Mouse (Mus musculus): Measurements from ENCODE around the gene 1700021F05Rik. TPM values are rescaled to one million over a fixed set of nuclear protein-coding genes. Genes with fewer than 3 reads are reported as not detected.
"Not testable (repeated sequence)": the region's sequence is repeated elsewhere in the genome, so short reads cannot be mapped to it uniquely, and the experiment has no call there.

1700021F05Rik gene
- polyA plus RNA-seq, 1 experiment = 30.9 TPM

DNA sequence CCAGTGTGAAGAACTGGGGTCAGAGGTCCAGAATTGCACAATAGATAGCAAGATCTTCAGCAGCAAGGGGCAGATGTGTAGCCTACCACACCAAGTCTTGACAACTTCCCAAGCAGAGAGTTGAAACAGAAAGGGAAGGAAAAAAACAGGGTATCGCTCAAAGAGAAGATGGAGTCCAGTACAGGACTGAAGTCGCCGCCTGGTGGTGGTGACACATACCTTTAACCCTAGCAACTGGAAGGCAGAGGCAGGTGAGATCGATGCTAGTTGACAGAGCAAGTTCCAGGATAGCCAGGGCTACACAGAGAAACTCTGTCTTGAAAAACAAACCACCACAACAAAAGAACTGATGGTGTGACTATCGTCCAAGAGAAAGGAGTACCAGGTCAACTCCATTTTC, 8.6 kb upstream of the 1700021F05Rik start:
- TF ChIP-seq POLR2A (IDR thresholded peaks at IDR 0.05; ENCODE audit: extremely low read depth, insufficient read depth, low read length) (no peak), CTCF (IDR thresholded peaks at IDR 0.05; ENCODE audit: extremely low read depth, insufficient read depth, low read length) (no peak)
- H3K4me1 ChIP-seq (ENCODE audit: control insufficient read depth, insufficient read depth, low read length) = no peaks in the 10 kb centered on the region
- no peak overlapping the region for H3K27ac ChIP-seq (ENCODE audit: insufficient read depth, low read length)
- H3K4me3 ChIP-seq (ENCODE audit: insufficient read depth, low read length) = no peak overlapping the region

DNA sequence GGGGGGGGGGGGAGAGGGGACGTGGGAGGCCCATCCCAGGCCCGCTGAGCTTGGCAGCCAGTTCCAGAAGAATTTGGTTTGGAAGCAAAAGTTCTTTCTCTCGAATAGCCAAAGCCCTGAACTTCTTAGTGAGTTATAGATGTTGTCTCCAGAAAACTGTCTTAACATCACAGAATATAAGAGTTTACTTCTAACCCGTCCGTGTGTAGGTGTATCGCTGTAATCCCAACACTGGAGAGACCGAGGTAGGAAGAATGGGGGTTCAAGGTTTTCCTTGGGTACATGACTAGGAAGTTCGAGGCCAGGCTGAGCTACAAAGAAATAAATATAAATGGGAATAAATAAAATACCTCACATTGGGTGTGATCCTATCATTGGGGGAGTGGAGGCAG, 355 bp upstream of the 1700021F05Rik start:
- Histone ChIP-seq H3K4me1 (ENCODE audit: control insufficient read depth, insufficient read depth, low read length) (peaks cover 4% of the 10 kb centered on the region), H3K27ac (ENCODE audit: insufficient read depth, low read length) (no peak overlapping the region), H3K4me3 (ENCODE audit: insufficient read depth, low read length) (peak overlapping the region; percentile 93; the same call in 1 of the 2 replicates)
- TF ChIP-seq CTCF (IDR thresholded peaks at IDR 0.05; ENCODE audit: extremely low read depth, insufficient read depth, low read length) (no peak), POLR2A (IDR thresholded peaks at IDR 0.05; ENCODE audit: extremely low read depth, insufficient read depth, low read length) (no peak)

DNA sequence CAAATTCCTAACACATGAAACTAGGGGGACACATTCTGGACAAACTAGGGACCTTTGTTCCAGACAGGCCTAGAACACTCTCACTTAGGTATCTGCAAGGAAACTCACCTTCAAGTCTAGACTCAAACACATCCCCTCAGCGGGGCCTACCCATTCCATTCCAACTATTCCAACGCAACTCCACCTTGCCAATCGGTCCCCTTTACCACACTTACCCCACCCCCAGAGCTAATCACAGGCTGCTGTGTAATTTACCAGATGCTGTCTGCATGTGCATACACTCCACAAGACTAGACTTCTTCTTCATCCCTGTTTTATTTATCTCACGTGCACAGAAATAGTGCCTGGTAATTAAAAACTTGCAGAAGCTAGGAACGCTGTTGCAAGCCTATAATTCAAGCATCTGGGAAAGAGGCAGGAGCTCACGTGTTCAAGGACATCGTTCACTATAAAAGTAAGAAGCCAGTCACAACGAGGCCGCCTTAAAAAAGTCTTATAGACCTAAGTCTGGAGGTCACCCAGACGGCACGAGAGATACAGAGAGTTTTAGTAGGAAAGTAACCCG, 966 bp downstream of the 1700021F05Rik start:
- TF ChIP-seq POLR2A (IDR thresholded peaks at IDR 0.05; ENCODE audit: extremely low read depth, insufficient read depth, low read length) (no peak), CTCF (IDR thresholded peaks at IDR 0.05; ENCODE audit: extremely low read depth, insufficient read depth, low read length) (no peak)
- Histone ChIP-seq H3K4me1 (ENCODE audit: control insufficient read depth, insufficient read depth, low read length) (peaks cover 4% of the 10 kb centered on the region), H3K4me3 (ENCODE audit: insufficient read depth, low read length) (peak overlapping the region; percentile 93), H3K27ac (ENCODE audit: insufficient read depth, low read length) (no peak overlapping the region)

DNA sequence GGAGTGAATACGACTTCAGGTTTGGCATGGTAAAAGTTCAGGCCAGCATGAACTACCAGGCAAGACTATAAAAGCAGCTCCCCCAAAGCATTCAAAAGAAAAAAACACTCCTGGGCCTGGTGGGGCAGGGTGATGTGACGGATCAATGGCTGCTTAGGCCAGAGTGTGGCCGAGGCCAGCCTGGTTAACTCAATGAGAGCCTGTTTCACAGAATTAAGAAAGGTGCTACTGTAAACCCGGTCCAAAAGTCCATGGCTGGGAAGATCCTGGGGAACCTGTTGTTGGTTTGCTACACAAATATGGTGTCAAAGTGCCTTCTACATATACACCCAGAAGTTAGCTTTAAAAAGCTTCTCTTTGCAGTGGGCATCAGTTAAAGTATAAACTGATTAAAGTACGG, 2.0 kb downstream of the 1700021F05Rik start:
- TF ChIP-seq CTCF (IDR thresholded peaks at IDR 0.05; ENCODE audit: extremely low read depth, insufficient read depth, low read length) (no peak), POLR2A (IDR thresholded peaks at IDR 0.05; ENCODE audit: extremely low read depth, insufficient read depth, low read length) (no peak)
- no peak overlapping the region for H3K27ac ChIP-seq (ENCODE audit: insufficient read depth, low read length)
- H3K4me3 ChIP-seq (ENCODE audit: insufficient read depth, low read length) = no peak overlapping the region; the same call in 1 of the 2 replicates
- peaks cover 4% of the 10 kb centered on the region for H3K4me1 ChIP-seq (ENCODE audit: control insufficient read depth, insufficient read depth, low read length)

DNA sequence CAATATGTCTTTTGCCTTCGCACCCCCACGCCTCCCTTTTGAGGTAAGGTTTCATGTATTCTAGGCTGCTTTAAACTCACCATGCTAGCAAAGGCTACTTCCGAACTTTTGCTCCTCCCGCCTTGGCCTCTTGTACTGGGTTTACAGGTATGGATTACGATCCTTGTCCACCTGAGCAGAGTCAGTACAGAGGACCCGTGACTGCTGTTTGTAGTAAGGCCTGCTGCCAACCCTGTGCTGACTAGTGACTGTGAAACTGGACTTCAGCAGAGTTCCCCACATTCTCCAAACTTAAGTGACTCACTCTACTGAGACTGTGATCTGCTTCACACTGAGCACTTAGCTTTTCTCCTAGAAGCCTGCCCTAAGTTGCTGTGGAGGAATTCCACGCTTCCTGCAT, 3.1 kb downstream of the 1700021F05Rik start:
- H3K27ac ChIP-seq (ENCODE audit: insufficient read depth, low read length) = no peak overlapping the region
- H3K4me3 ChIP-seq (ENCODE audit: insufficient read depth, low read length) = no peak overlapping the region
- peaks cover 4% of the 10 kb centered on the region for H3K4me1 ChIP-seq (ENCODE audit: control insufficient read depth, insufficient read depth, low read length)
- no peak for TF ChIP-seq POLR2A (IDR thresholded peaks at IDR 0.05; ENCODE audit: extremely low read depth, insufficient read depth, low read length)
- no peak for TF ChIP-seq CTCF (IDR thresholded peaks at IDR 0.05; ENCODE audit: extremely low read depth, insufficient read depth, low read length)

DNA sequence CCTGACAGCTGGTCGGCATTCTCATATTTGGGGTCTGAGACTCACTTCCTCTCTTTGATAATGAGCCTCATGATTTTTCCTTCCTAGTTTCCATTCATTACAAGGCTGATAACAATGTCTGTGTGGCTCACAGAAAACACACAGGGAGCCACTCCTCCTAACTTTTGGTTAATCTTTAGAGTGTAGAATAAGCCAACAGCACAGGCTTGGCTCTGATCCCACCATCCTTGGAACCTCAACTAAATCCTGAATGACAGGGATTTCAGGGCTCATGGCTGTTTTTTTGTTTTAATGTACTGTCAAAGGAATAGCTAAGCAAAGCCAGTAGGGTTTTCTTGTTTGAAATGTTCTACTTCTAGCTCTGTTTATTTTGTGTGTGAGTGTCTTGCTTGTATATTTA, 6.4 kb downstream of the 1700021F05Rik start:
- Histone ChIP-seq H3K27ac (ENCODE audit: insufficient read depth, low read length) (no peak overlapping the region), H3K4me3 (ENCODE audit: insufficient read depth, low read length) (no peak overlapping the region), H3K4me1 (ENCODE audit: control insufficient read depth, insufficient read depth, low read length) (peaks cover 2% of the 10 kb centered on the region)
- TF ChIP-seq CTCF (IDR thresholded peaks at IDR 0.05; ENCODE audit: extremely low read depth, insufficient read depth, low read length) (no peak), POLR2A (IDR thresholded peaks at IDR 0.05; ENCODE audit: extremely low read depth, insufficient read depth, low read length) (no peak)

DNA sequence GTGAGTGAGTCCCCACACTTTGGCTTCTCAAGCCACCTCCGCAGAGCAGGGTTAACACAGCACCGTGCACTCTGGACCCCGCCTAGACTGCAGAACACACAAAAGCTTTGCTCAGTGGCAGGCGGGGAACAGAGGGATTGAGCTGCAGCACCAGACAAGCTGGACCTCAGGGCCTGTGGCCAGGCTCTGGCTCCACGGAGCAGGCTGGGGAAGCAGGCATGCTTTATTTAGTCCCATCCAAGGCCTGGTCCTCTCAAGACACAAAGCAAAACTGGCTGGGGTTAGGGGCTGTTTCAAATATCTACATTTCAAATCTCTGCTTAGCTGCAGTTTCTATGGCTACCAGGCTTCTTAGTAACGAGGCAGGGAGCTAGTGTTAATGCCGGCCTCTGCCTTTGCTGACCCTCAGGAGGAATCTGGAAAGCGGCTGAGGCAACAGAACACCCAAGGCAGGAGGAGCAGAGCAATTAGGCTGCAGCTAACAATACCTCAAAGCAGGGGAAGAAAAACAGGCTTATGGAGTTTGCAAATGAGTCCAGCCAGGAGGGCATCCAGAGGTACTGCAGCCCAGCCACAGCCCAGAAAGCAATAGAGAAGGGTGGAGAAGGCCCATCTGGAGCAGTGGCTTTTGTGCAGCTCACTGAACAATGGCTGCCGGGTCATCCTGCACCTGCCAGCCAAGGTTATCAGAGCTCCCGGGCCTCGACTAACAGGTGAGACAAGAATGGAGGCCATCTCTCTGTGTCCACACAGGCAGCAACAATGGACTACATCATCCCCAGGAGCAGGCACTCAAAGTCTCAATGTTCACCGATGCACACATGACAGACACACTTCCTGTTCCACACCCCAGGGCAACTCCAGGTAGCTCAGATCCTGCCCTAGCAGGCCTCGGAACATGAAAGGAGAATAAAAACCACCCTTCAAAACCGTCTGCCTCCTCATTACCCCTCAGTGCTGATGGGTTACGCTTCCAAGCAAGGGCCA, 13.2 kb downstream of the 1700021F05Rik start:
- H3K4me3 ChIP-seq (ENCODE audit: insufficient read depth, low read length) = no peak overlapping the region
- peaks cover 5% of the 10 kb centered on the region for H3K4me1 ChIP-seq (ENCODE audit: control insufficient read depth, insufficient read depth, low read length)
- TF ChIP-seq POLR2A (IDR thresholded peaks at IDR 0.05; ENCODE audit: extremely low read depth, insufficient read depth, low read length) (no peak), CTCF (IDR thresholded peaks at IDR 0.05; ENCODE audit: extremely low read depth, insufficient read depth, low read length) (no peak)
- H3K27ac ChIP-seq (ENCODE audit: insufficient read depth, low read length) = no peak overlapping the region

DNA sequence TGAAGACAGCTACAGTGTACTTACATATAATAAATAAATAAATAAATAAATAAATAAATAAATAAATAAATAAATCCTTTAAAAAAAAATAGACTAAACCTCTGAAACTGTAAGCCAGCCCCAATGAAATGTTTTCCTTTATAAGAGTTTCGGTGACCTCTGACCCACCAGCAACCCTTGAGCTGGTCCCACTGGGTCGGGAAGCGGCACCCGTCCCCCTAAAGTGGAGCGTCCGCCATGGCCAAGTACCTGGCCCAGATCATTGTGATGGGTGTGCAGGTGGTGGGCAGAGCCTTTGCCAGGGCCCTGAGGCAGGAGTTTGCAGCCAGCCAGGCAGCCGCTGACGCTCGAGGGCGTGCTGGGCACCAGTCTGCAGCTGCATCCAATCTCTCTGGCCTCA, 16.9 kb downstream of the 1700021F05Rik start, which contains the start of gene Gm9803:
Gene Gm9803, plus strand, starts transcription at position 154 of the 400 bp plus-strand sequence.
- not testable (repeated sequence) for H3K4me1 ChIP-seq (ENCODE audit: control insufficient read depth, insufficient read depth, low read length); H3K27ac ChIP-seq (ENCODE audit: insufficient read depth, low read length); H3K4me3 ChIP-seq (ENCODE audit: insufficient read depth, low read length)

DNA sequence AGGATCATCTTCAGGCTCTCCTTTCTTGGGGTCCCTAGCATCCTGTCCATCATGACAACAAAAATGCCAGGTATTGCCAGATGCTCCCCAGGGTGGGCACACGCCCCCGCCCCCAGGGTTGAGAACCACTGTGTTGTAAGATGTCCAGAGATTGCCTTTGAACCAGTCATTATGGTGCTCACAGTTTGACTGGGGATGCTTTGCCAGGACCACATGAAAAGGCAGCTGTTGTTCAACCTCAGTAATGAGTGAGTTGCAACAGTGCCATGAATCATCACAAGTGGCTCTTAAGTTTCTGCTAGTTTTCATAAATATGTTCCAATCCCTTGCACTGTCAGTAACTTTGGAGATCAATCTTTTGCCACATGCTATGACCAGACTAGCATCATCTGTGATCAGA, 20.8 kb downstream of the 1700021F05Rik start:
- H3K4me3 ChIP-seq (ENCODE audit: insufficient read depth, low read length) = no peak overlapping the region
- no peaks in the 10 kb centered on the region for H3K4me1 ChIP-seq (ENCODE audit: control insufficient read depth, insufficient read depth, low read length)
- TF ChIP-seq CTCF (IDR thresholded peaks at IDR 0.05; ENCODE audit: extremely low read depth, insufficient read depth, low read length) = no peak
- H3K27ac ChIP-seq (ENCODE audit: insufficient read depth, low read length) = no peak overlapping the region

DNA sequence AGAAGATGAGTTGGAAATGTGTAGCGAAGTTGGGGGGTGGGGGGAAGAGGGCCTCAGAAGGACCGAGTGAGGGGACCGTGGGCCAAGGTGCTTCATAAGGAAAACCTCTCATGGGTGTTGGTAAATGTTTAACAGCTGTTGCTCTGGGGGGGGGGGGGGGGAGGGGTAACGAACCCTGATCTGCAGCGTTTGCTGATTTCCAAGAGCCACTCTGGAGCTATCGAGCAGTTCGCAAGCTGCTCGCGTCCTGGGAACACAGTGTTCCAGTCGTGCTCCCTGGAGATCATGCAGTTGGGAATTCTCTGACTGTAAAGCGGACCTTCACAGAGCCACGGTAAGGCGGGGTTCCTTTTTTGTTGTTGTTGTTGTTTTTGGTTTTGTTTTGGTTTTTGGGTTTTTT, 22.4 kb downstream of the 1700021F05Rik start:
- Histone ChIP-seq H3K4me3 (ENCODE audit: insufficient read depth, low read length) (no peak overlapping the region), H3K4me1 (ENCODE audit: control insufficient read depth, insufficient read depth, low read length) (no peaks in the 10 kb centered on the region), H3K27ac (ENCODE audit: insufficient read depth, low read length) (no peak overlapping the region)
- no peak for TF ChIP-seq CTCF (IDR thresholded peaks at IDR 0.05; ENCODE audit: extremely low read depth, insufficient read depth, low read length)
- no peak for TF ChIP-seq POLR2A (IDR thresholded peaks at IDR 0.05; ENCODE audit: extremely low read depth, insufficient read depth, low read length)

Measured in cortical plate, adult 2 months (tissue).